In genomic region chr4:108903346-108903745, GRCm38 (mm10) we compare ENCODE assay signal across 20 mouse cellular contexts. TPM values are rescaled to one million over a fixed set of nuclear protein-coding genes. Genes with fewer than 3 reads are reported as not detected.
"Had no signal": no experiment of that assay in that cellular context is flagged by ENCODE, and none has a peak within 500 bp of the region (broad histone marks: within the 10 kb centered on the region; RNA-seq: fewer than 3 reads in every experiment).

No protein-coding gene starts in this region.

- H3K9ac ChIP-seq: lung, embryonic 15.5 days; midbrain, embryonic 13.5 days; midbrain, embryonic 15.5 days; neural tube, embryonic 12.5 days; stomach, embryonic 15.5 days had no signal

- ATAC-seq: lung, postnatal 0 days; midbrain, embryonic 13.5 days; midbrain, embryonic 15.5 days had no signal

- H3K4me2 ChIP-seq: lung, embryonic 15.5 days; midbrain, embryonic 11.5 days; midbrain, embryonic 13.5 days; midbrain, embryonic 15.5 days; neural tube, embryonic 12.5 days; stomach, embryonic 15.5 days had no signal

- H3K27ac ChIP-seq: lung, embryonic 15.5 days; macrophage; midbrain, embryonic 13.5 days; midbrain, embryonic 15.5 days; neural tube, embryonic 12.5 days; stomach, embryonic 15.5 days; stomach, postnatal 0 days had no signal

- H3K36me3 ChIP-seq: lung, embryonic 15.5 days; midbrain, embryonic 13.5 days; midbrain, embryonic 15.5 days; neural tube, embryonic 12.5 days; stomach, embryonic 15.5 days had no signal

- H3K4me3 ChIP-seq: lung, embryonic 15.5 days; megakaryocyte, embryonic 14.5 days; midbrain, embryonic 13.5 days; midbrain, embryonic 15.5 days; neural tube, embryonic 12.5 days; stomach, embryonic 15.5 days had no signal

- H3K4me1 ChIP-seq: lung, embryonic 15.5 days; megakaryocyte, embryonic 14.5 days; midbrain, embryonic 15.5 days; stomach, embryonic 15.5 days had no signal

- H3K27me3 ChIP-seq: lung, embryonic 15.5 days; midbrain, embryonic 13.5 days; midbrain, embryonic 15.5 days; neural tube, embryonic 12.5 days; stomach, embryonic 15.5 days had no signal

- H3K9me3 ChIP-seq: lung, embryonic 15.5 days; megakaryocyte, embryonic 14.5 days; midbrain, embryonic 13.5 days; midbrain, embryonic 15.5 days; neural tube, embryonic 12.5 days; stomach, embryonic 15.5 days had no signal

- DNase-seq: lung, adult 2 months; lung, postnatal 14 days; lung, postnatal 36 days; right cerebral cortex, postnatal 14 days; thymus, adult 2 months; thymus, postnatal 25 days; thymus, postnatal 4 days had no signal

RNA-seq across cellular contexts. Expression of gene Rab3b, which starts 24.5 kb away (rescaled TPM):
- total RNA-seq: monocyte, adult 5-6 weeks had no signal
- polyA plus RNA-seq: macrophage had no signal

RNA-seq across cellular contexts. Expression of gene A730015C16Rik, which starts 54.9 kb away (rescaled TPM):
- total RNA-seq: monocyte, adult 5-6 weeks had no signal
- polyA plus RNA-seq: macrophage; spleen, adult 2 months; thymus, adult 2 months; urinary bladder, adult 2 months had no signal
